Mouse (Mus musculus) CH12.LX (cell line): ENCODE data around the gene Golim4. TPM values are rescaled to one million over a fixed set of nuclear protein-coding genes. Genes with fewer than 3 reads are reported as not detected.

ENCODE experiments used
- DNase-seq: peaks from one replicate; pipeline ENCODE4 v3.0.0-alpha.2; 2013; ENCODE audit errors: extremely low read depth
- H3K27ac ChIP-seq: 2 replicates; pipeline ENCODE4 v1.5.1; 2012; ENCODE audit warnings: low read depth, mild to moderate bottlenecking, control low read depth, moderate library complexity; ENCODE audit not compliant: insufficient read depth
- H3K27me3 ChIP-seq: replicated peaks from 2 replicates; pipeline ENCODE3; 2012; ENCODE audit warnings: inconsistent platforms
- H3K36me3 ChIP-seq, 2 experiments: replicated peaks in 1 of 2; 2 replicates each; pipeline versions ENCODE3 to v1.6.1; 2012; ENCODE audit warnings: inconsistent platforms in 1 of 2, low read length in 1 of 2, mild to moderate bottlenecking in 1 of 2, mixed read lengths in 1 of 2, moderate library complexity in 1 of 2; ENCODE audit not compliant: control insufficient read depth in 1 of 2, insufficient read depth in 1 of 2
- H3K4me1 ChIP-seq, 2 experiments: 2 replicates each; pipeline ENCODE4 v1.6.1; 2012; ENCODE audit warnings: inconsistent platforms in 1 of 2, moderate library complexity in 1 of 2; ENCODE audit not compliant: insufficient read depth in 2 of 2, control insufficient read depth in 1 of 2
- H3K4me2 ChIP-seq: 2 replicates; pipeline ENCODE4 v1.6.1; 2012; ENCODE audit warnings: low read depth, mild to moderate bottlenecking, control low read depth; ENCODE audit not compliant: poor library complexity, insufficient read depth, severe bottlenecking
- H3K4me3 ChIP-seq, 3 experiments: fragments of 150-350 bp in 1 of 3; sonication (generic) in 1 of 3; replicated peaks in 1 of 3; 2 replicates each; pipeline versions ENCODE3 to v1.5.1; 2011 to 2012; ENCODE audit warnings: low read depth in 2 of 3, low read length in 2 of 3, mild to moderate bottlenecking in 2 of 3, moderate library complexity in 2 of 3, control low read depth in 1 of 3, improper control_type of control experiment in 1 of 3, inconsistent platforms in 1 of 3, mixed read lengths in 1 of 3; ENCODE audit not compliant: poor library complexity in 1 of 3
- H3K79me2 ChIP-seq: replicated peaks from 2 replicates; pipeline ENCODE4 v1.6.1; 2012; ENCODE audit warnings: mild to moderate bottlenecking, moderate library complexity; ENCODE audit not compliant: control insufficient read depth, poor library complexity, insufficient read depth, severe bottlenecking; ENCODE audit errors: extremely low read depth
- H3K9ac ChIP-seq: 2 replicates; pipeline ENCODE4 v1.6.1; 2012; ENCODE audit warnings: low read depth, mild to moderate bottlenecking, control low read depth, moderate library complexity; ENCODE audit not compliant: insufficient read depth
- H3K9me3 ChIP-seq: replicated peaks from 2 replicates; pipeline ENCODE3; 2012; ENCODE audit warnings: low read length, inconsistent platforms, mixed read lengths
- CHD2 ChIP-seq: IDR thresholded peaks from 2 replicates; pipeline ENCODE4 v1.6.1; 2011; ENCODE audit warnings: low read length, improper control_type of control experiment
- E2F4 ChIP-seq: IDR thresholded peaks from 2 replicates; pipeline ENCODE4 v1.6.1; 2011; ENCODE audit warnings: low read depth, low read length, improper control_type of control experiment; ENCODE audit not compliant: insufficient replicate concordance
- EP300 ChIP-seq: IDR thresholded peaks from 2 replicates; pipeline ENCODE4 v1.6.1; 2011; ENCODE audit warnings: low read length, improper control_type of control experiment
- ETS1 ChIP-seq: conservative IDR thresholded peaks from 2 replicates; pipeline ENCODE4 v1.6.1; 2012; ENCODE audit warnings: low read depth, mild to moderate bottlenecking, inconsistent platforms, low read length, improper control_type of control experiment, moderate library complexity
- HCFC1 ChIP-seq: IDR thresholded peaks from 2 replicates; pipeline ENCODE4 v1.6.1; 2012; ENCODE audit warnings: low read depth, mild to moderate bottlenecking, inconsistent platforms, low read length, improper control_type of control experiment
- JUN ChIP-seq: IDR thresholded peaks from 2 replicates; pipeline ENCODE4 v1.6.1; 2011; ENCODE audit warnings: low read depth, mild to moderate bottlenecking, low read length, improper control_type of control experiment, moderate library complexity; ENCODE audit not compliant: insufficient read depth
- JUND ChIP-seq: conservative IDR thresholded peaks from 2 replicates; pipeline ENCODE4 v1.6.1; 2011; ENCODE audit warnings: low read depth, low read length, improper control_type of control experiment
- MAFK ChIP-seq: IDR thresholded peaks from 2 replicates; pipeline ENCODE4 v1.6.1; 2011; ENCODE audit warnings: low read length, improper control_type of control experiment; ENCODE audit not compliant: insufficient replicate concordance
- MAX ChIP-seq: IDR thresholded peaks from 2 replicates; pipeline ENCODE4 v1.6.1; 2011; ENCODE audit warnings: low read length, improper control_type of control experiment
- MEF2A ChIP-seq: IDR thresholded peaks from 2 replicates; pipeline ENCODE4 v1.6.1; 2014; ENCODE audit warnings: low read depth, mild to moderate bottlenecking, inconsistent platforms, low read length, improper control_type of control experiment, borderline replicate concordance
- MXI1 ChIP-seq: IDR thresholded peaks from 2 replicates; pipeline ENCODE4 v1.6.1; 2011; ENCODE audit warnings: mild to moderate bottlenecking, low read depth, low read length, improper control_type of control experiment
- MYC ChIP-seq: IDR thresholded peaks from 2 replicates; pipeline ENCODE4 v1.6.1; 2011; ENCODE audit warnings: low read depth, mild to moderate bottlenecking, improper control_type of control experiment, low read length
- NRF1 ChIP-seq: IDR thresholded peaks from 2 replicates; pipeline ENCODE4 v1.6.1; 2014; ENCODE audit warnings: low read depth, mild to moderate bottlenecking, inconsistent platforms, low read length, improper control_type of control experiment, moderate library complexity
- POLR2A ChIP-seq: IDR thresholded peaks from 2 replicates; pipeline ENCODE4 v1.6.1; 2011; ENCODE audit warnings: low read depth, mild to moderate bottlenecking, improper control_type of control experiment, low read length
- POLR2AphosphoS2 ChIP-seq: IDR thresholded peaks from 2 replicates; pipeline ENCODE4 v1.6.1; 2011; ENCODE audit warnings: low read depth, low read length, improper control_type of control experiment
- RCOR1 ChIP-seq: conservative IDR thresholded peaks from 2 replicates; pipeline ENCODE4 v1.6.1; 2012; ENCODE audit warnings: low read depth, mild to moderate bottlenecking, inconsistent platforms, low read length, improper control_type of control experiment
- SMC3 ChIP-seq: IDR thresholded peaks from 2 replicates; pipeline ENCODE4 v1.6.1; 2011; ENCODE audit warnings: low read depth, low read length, improper control_type of control experiment
- USF2 ChIP-seq: conservative IDR thresholded peaks from 2 replicates; pipeline ENCODE4 v1.6.1; 2011; ENCODE audit warnings: low read depth, low read length, improper control_type of control experiment
- dilution Hi-C: fragments of 300-500 bp; cut with MboI; formaldehyde crosslinking; loops from 2 replicates; pipeline ENCODE4 v1.14.3; 2020; ENCODE audit warnings: low sequenced_read_pairs; ENCODE audit not compliant: extremely low pct_unique_long_range_greater_than_20kb, extremely low pct_ligation_motif_present
- in situ Hi-C: fragments of 300-500 bp; cut with MboI; formaldehyde crosslinking; loops from 3 replicates; pipeline ENCODE4 v1.14.3; 2019; ENCODE audit warnings: low sequenced_read_pairs, low pct_ligation_motif_present, low pct_unique_long_range_greater_than_20kb, mixed read lengths
- polyA plus RNA-seq: library from polyadenylated mRNA; unstranded; fragments of >175 nt; gene quantifications from 2 replicates; pipeline ENCODE4 v1.2.1, GENCODE M21; 2012; ENCODE audit warnings: low read depth; ENCODE audit not compliant: insufficient read length
- total RNA-seq, 2 experiments: library from RNA; depleted of rRNA; stranded (reverse); fragments of 300-350 nt in 1 of 2; fragments of >200 nt in 1 of 2; gene quantifications; 2 replicates each; pipeline ENCODE4 v1.2.3; 2012 to 2014

Golim4 gene
- total and polyA plus RNA-seq, 3 experiments, result 0.04 to 0.16 TPM; not detected in 1

- no peaks in the 10 kb centered on the region for H3K4me1 ChIP-seq
Observed at GRCm38 (mm10) chr3:75912786-75913185, 44.0 kb downstream of the Golim4 start.

GRCm38 (mm10) chr3:75910768-75911167, 46.0 kb downstream of the Golim4 start:
- no peak for TF ChIP-seq HCFC1
- no peak for TF ChIP-seq MXI1
- no peak for TF ChIP-seq POLR2A
- no peak for TF ChIP-seq ETS1
- no peak for TF ChIP-seq CHD2
- no peak for TF ChIP-seq E2F4
- TF ChIP-seq NRF1, result no peak
- TF ChIP-seq JUN, result no peak
- TF ChIP-seq MAFK, result no peak
- TF ChIP-seq USF2, result no peak
- no peak for TF ChIP-seq MYC
- no peak for TF ChIP-seq RCOR1
- TF ChIP-seq EP300, result no peak
- TF ChIP-seq POLR2AphosphoS2, result no peak
- TF ChIP-seq SMC3, result no peak
- TF ChIP-seq MEF2A, result no peak
- no peak for TF ChIP-seq JUND
- TF ChIP-seq MAX, result no peak
- DNase-seq, result no peak
- in situ Hi-C loops (no loop called here), dilution Hi-C loops (no loop called here)
- H3K4me1 ChIP-seq, result no peaks in the 10 kb centered on the region
- H3K4me2 ChIP-seq, result no peak overlapping the region
- no peaks in the 10 kb centered on the region for H3K27me3 ChIP-seq
- no peak overlapping the region for H3K9ac ChIP-seq
- H3K4me3 ChIP-seq, result no peak overlapping the region
- H3K27ac ChIP-seq, result no peak overlapping the region
- H3K79me2 ChIP-seq, result no peaks in the 10 kb centered on the region
- no peaks in the 10 kb centered on the region for H3K36me3 ChIP-seq
- no peaks in the 10 kb centered on the region for H3K9me3 ChIP-seq

More at GRCm38 (mm10) chr3:75912786-75913185, 44.0 kb downstream of the Golim4 start:
- no peaks in the 10 kb centered on the region for H3K27me3 ChIP-seq
- no peak overlapping the region for H3K4me3 ChIP-seq
- dilution Hi-C loops (no loop called here), in situ Hi-C loops (no loop called here)
- H3K79me2 ChIP-seq, result no peaks in the 10 kb centered on the region
- no peak overlapping the region for H3K4me2 ChIP-seq
- H3K27ac ChIP-seq, result no peak overlapping the region
- H3K9me3 ChIP-seq, result no peaks in the 10 kb centered on the region
- DNase-seq, result no peak
- no peaks in the 10 kb centered on the region for H3K36me3 ChIP-seq
- TF ChIP-seq JUN, result no peak
- no peak overlapping the region for H3K9ac ChIP-seq
